Comparison of ENCODE assay signal across 9 mouse cellular contexts in genomic region chr16:90676920-90677574, GRCm38 (mm10). TPM values are rescaled to one million over a fixed set of nuclear protein-coding genes. Genes with fewer than 3 reads are reported as not detected.
DNase-seq lines count a peak whose midpoint lies in the region; TF ChIP-seq lines count a peak whose summit lies in the region.
"Had no signal": no experiment of that assay in that cellular context is flagged by ENCODE, and none has a peak within 500 bp of the region (broad histone marks: within the 10 kb centered on the region; RNA-seq: fewer than 3 reads in every experiment).

No protein-coding gene starts in this region.

- no peaks in the 10 kb centered on the region for H3K4me1 ChIP-seq in lung, adult 2 months (ENCODE audit: control insufficient read depth, insufficient read depth, low read length)
- no peaks in the 10 kb centered on the region for H3K4me1 ChIP-seq in hindbrain, embryonic 10.5 days (replicated peaks)
- H3K4me1 ChIP-seq: liver, embryonic 13.5 days had no signal

- no peaks in the 10 kb centered on the region for H3K27me3 ChIP-seq in hindbrain, embryonic 10.5 days (ENCODE audit: insufficient read depth, poor library complexity, severe bottlenecking)
- H3K27me3 ChIP-seq: liver, embryonic 13.5 days had no signal

- 29% methylated on average over 20 of the region's 20 CpGs for WGBS in lung, adult 2 months
- WGBS in hindbrain, embryonic 10.5 days: 82% methylated on average over 20 of the region's 20 CpGs

- peaks cover 4% of the 10 kb centered on the region; the same call in 1 of the 2 replicates for H3K9me3 ChIP-seq in hindbrain, embryonic 10.5 days
- H3K9me3 ChIP-seq: liver, embryonic 13.5 days had no signal

- H3K36me3 ChIP-seq in hindbrain, embryonic 10.5 days: no peaks in the 10 kb centered on the region
- H3K36me3 ChIP-seq: liver, embryonic 13.5 days had no signal

- no peak for TF ChIP-seq CTCF in lung, adult 2 months (IDR thresholded peaks at IDR 0.05; ENCODE audit: insufficient read depth, low read length)

- no peak overlapping the region for H3K27ac ChIP-seq in hindbrain, embryonic 10.5 days
- H3K27ac ChIP-seq: liver, embryonic 13.5 days had no signal

- DNase-seq in frontal cortex, postnatal 36 days (ENCODE audit: low spot score in 2 of 2): peak; percentile 18 to 44
- DNase-seq in frontal cortex, postnatal 25 days (ENCODE audit: low spot score in 2 of 2): no peak
- DNase-seq in adrenal gland, adult (ENCODE audit: inconsistent age in 2 of 2, low spot score in 1 of 2): peak; percentile 80 to 93
- peak; percentile 80 for DNase-seq in heart, adult 8-10 months (ENCODE audit: low spot score)
- peak; percentile 14 for DNase-seq in lung, adult 2 months
- no peak for DNase-seq in thymus, postnatal 0 days (ENCODE audit: low spot score)
- no peak for DNase-seq in left cerebral cortex, adult 11 months (ENCODE audit: low spot score)
- no peak for DNase-seq in hindbrain, embryonic 10.5 days (ENCODE audit: low spot score)
- DNase-seq: liver, embryonic 13.5 days had no signal

- TF ChIP-seq POLR2A in lung, adult 2 months (IDR thresholded peaks at IDR 0.05; ENCODE audit: borderline replicate concordance, extremely low read depth, low read depth, low read length): no peak

- peak overlapping the region; percentile 14 for H3K4me3 ChIP-seq in lung, adult 2 months (replicated peaks; ENCODE audit: extremely low read depth, low read depth, low read length)
- H3K4me3 ChIP-seq in hindbrain, embryonic 10.5 days: no peak overlapping the region
- H3K4me3 ChIP-seq: liver, embryonic 13.5 days had no signal

RNA-seq across cellular contexts. Expression of gene Mis18a, which starts 50.2 kb away (rescaled TPM):
- total RNA-seq in heart, adult 8-10 months (2022): 1 to 10 TPM; 2.1 to 3.7 (median 2.8) TPM
- 9.8 and 10.3 TPM in 2 replicates for polyA plus RNA-seq in lung, adult 2 months (2012; rRNA removed)
- 94.3 and 99.2 TPM in 2 replicates for polyA plus RNA-seq in thymus, postnatal 0 days (2015; fragmentation: Nextera tagmentation; extraction: Ambion mirVana)
- 81.0 and 96.2 TPM in 2 replicates for polyA plus RNA-seq in hindbrain, embryonic 10.5 days (2016; fragmentation: Nextera tagmentation; extraction: Ambion mirVana)

Comparison
In these comparisons a context has a peak if more than half of its experiments do, and no peak if none do; other contexts are left out.
1. DNase-seq: peak in frontal cortex, postnatal 36 days (2 of 2), adrenal gland, adult (2 of 2), heart, adult 8-10 months (single experiment) and lung, adult 2 months (single experiment); none in frontal cortex, postnatal 25 days (0 of 2), thymus, postnatal 0 days (single experiment), left cerebral cortex, adult 11 months (single experiment) and hindbrain, embryonic 10.5 days (single experiment).